Mouse (Mus musculus) embryonic facial prominence, embryonic 11.5 days (tissue): Measurements from ENCODE around the gene Ubc. TPM values are rescaled to one million over a fixed set of nuclear protein-coding genes. Genes with fewer than 3 reads are reported as not detected.

Experiments used
- ATAC-seq: fragments of 200-750 bp; cut with Nextera tagmentation; replicated peaks from 2 replicates; pipeline ENCODE4 v1.8.0; 2017; ENCODE audit warnings: low read depth; ENCODE audit not compliant: insufficient number of reproducible peaks, low FRiP score, low TSS enrichment
- DNase-seq: peaks from one replicate; pipeline ENCODE4 v3.0.0-alpha.2; 2015; ENCODE audit warnings: low spot score
- H3K27ac ChIP-seq: fragments of 300-500 bp; sonication (generic); replicated peaks from 2 replicates; pipeline ENCODE4 v1.5.1; 2014; ENCODE audit warnings: mild to moderate bottlenecking, low read depth, low read length, control low read depth
- H3K27me3 ChIP-seq: fragments of 300-500 bp; sonication (generic); 2 replicates; pipeline ENCODE4 v1.6.1; 2014; ENCODE audit warnings: mild to moderate bottlenecking, low read length, moderate library complexity, mixed read lengths; ENCODE audit not compliant: control insufficient read depth, insufficient read depth
- H3K36me3 ChIP-seq: fragments of 300-500 bp; sonication (generic); replicated peaks from 2 replicates; pipeline ENCODE4 v1.6.1; 2014; ENCODE audit warnings: low read depth, mild to moderate bottlenecking, low read length, moderate library complexity, mixed read lengths; ENCODE audit not compliant: control insufficient read depth, insufficient read depth
- H3K4me1 ChIP-seq: fragments of 300-500 bp; sonication (generic); 2 replicates; pipeline ENCODE4 v1.6.1; 2014; ENCODE audit warnings: low read length, mixed read lengths; ENCODE audit not compliant: control insufficient read depth, insufficient read depth
- H3K4me2 ChIP-seq: fragments of 300-500 bp; sonication (generic); 2 replicates; pipeline ENCODE4 v1.6.1; 2014; ENCODE audit warnings: low read depth, mild to moderate bottlenecking, control low read depth, low read length, moderate library complexity
- H3K4me3 ChIP-seq: fragments of 300-500 bp; sonication (generic); 2 replicates; pipeline ENCODE4 v1.5.1; 2014; ENCODE audit warnings: low read depth, low read length, control low read depth
- H3K9ac ChIP-seq: fragments of 300-500 bp; sonication (generic); replicated peaks from 2 replicates; pipeline ENCODE4 v1.6.1; 2014; ENCODE audit warnings: mild to moderate bottlenecking, control low read depth, low read length
- H3K9me3 ChIP-seq: fragments of 300-500 bp; sonication (generic); replicated peaks from 2 replicates; pipeline ENCODE4 v1.6.1; 2016; ENCODE audit warnings: mild to moderate bottlenecking, low read length, inconsistent platforms, mixed read lengths; ENCODE audit not compliant: control insufficient read depth
- WGBS: fragments of 180-500 bp; shearing (Covaris S2); extraction: QIAGEN DNeasy Blood & Tissue Kit; methylation state at CpG from one replicate; pipeline ENCODE4 v1.1.7; 2014; 5-methylcytosine and 5-hydroxymethylcytosine counted together
- polyA plus RNA-seq: library from polyadenylated mRNA; unstranded; fragments of >200 nt; fragmentation: Nextera tagmentation; extraction: Ambion mirVana; gene quantifications from 2 replicates; pipeline ENCODE4 v1.2.1, GENCODE M21; 2014

Ubc gene
- polyA plus RNA-seq, 1 experiment from 2014 or later: 1,016 TPM

DNA sequence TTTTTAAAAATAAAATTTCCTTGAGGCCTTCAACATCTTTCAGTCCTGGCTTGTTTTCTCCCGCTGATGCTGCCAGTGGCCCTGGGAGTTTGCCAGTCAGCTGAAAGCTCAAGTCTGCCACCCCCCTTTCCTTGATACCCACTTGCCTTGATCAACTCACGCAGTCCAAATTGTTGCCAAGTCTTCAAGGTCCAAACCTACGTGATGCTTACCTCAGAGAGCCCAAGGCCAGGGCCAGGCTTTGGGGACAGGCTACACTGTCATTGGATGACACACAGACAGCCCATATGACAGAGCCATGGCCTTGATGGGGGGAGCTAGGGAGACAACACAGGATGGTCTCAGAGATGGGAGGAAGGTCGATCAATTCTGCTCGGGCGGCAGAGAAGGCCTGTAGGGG, 45.7 kb downstream of the Ubc start:
- no peaks in the 10 kb centered on the region for H3K4me1 ChIP-seq
- no peak overlapping the region for H3K9ac ChIP-seq
- no peak overlapping the region for H3K27ac ChIP-seq
- DNase-seq (no peak), ATAC-seq (no peak)
- H3K9me3 ChIP-seq: no peaks in the 10 kb centered on the region
- H3K27me3 ChIP-seq: no peaks in the 10 kb centered on the region
- no peak overlapping the region for H3K4me3 ChIP-seq
- H3K36me3 ChIP-seq: no peaks in the 10 kb centered on the region
- 94% methylated on average over 6 of the region's 6 CpGs for WGBS
- H3K4me2 ChIP-seq: no peak overlapping the region

DNA sequence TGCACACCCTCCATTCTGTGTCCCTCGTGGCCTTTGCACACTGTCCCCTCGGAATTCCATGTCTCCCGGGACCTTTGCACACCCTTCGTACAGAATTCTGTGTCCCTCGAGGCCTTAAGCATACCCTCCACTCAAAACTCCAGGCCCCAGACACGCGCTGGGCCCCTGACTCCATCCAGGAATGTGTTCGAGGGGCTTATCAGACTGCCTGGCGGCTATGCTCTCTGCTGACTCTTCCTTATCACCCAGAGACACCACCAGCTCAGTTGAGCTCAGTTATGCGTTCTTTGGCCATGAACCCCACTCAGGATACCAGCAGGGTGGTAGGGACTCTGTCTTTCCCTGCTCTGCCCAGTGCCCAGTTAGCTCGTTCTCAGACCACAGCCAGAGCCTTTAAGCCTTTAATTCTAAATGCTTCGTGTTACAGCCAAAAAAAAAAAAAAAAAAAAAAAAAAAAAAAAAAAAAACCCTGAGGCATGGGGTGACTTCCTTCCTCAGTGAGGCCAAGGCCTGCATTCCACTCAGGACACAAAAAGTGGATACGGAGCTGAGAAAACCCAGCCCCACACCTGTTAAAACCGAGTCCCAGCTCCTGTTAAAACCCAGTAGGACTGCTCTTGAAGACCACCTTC, 48.4 kb downstream of the Ubc start:
- peak overlapping the region; percentile 69 for H3K4me3 ChIP-seq
- H3K4me2 ChIP-seq: peak overlapping the region; percentile 92
- H3K27me3 ChIP-seq: no peaks in the 10 kb centered on the region
- ATAC-seq: no peak
- no peak overlapping the region; the same call in 1 of the 2 replicates for H3K9ac ChIP-seq
- H3K36me3 ChIP-seq: no peaks in the 10 kb centered on the region
- no peak overlapping the region for H3K27ac ChIP-seq
- no peaks in the 10 kb centered on the region for H3K9me3 ChIP-seq
- WGBS: 52% methylated on average over 14 of the region's 14 CpGs
- DNase-seq: no peak
- H3K4me1 ChIP-seq: no peaks in the 10 kb centered on the region

DNA sequence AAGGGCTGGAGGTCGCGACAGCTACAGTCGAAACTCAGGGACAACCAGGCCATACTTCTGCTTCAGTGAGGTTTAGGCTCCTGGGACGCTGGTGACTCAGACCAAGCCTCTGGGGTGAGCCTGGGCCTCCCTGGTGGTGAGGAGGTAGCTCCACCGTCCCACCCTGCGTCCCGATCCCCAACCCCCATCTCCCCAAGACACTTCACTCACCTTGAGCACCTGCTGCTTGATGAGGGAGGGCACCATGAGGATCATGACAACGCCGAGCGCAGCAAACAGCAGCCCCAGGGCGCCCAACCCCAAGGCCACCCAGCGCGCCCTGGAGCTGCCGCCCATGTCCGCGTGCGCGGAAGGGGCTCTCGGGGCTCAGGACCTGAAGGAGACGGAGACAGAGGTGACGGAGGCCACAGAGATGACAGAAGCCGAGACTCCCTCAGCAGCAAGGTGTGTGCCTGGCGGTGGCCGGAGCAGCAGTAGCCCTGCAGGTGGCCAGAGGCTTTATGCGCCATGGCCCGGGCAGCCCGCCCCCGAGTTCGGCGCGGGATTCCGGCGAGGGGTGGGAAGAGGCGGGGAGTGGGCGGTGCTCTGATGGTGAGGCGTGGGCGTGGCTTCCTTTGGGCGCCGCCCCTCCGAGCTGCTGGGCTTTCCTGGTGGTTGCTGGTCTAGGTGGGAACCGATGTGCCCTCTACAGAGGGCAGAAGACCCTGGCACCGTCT, 49.3 kb downstream of the Ubc start, which contains the start of gene Scarb1:
TSS of gene Scarb1 (minus strand) at position 548 of the 716 bp plus-strand sequence.
- Histone ChIP-seq H3K36me3 (no peaks in the 10 kb centered on the region), H3K4me2 (peak within 1 kb of the TSS; percentile 92), H3K9me3 (no peaks in the 10 kb centered on the region), H3K4me3 (peak within 1 kb of the TSS; percentile 69), H3K9ac (peak within 1 kb of the TSS; percentile 66), H3K27me3 (no peaks in the 10 kb centered on the region), H3K27ac (no peak within 1 kb of the TSS), H3K4me1 (no peaks in the 10 kb centered on the region)
- DNase-seq (peak; percentile 92), ATAC-seq (peak; percentile 77)
- WGBS: under 1% methylated on average over 42 of the region's 42 CpGs

DNA sequence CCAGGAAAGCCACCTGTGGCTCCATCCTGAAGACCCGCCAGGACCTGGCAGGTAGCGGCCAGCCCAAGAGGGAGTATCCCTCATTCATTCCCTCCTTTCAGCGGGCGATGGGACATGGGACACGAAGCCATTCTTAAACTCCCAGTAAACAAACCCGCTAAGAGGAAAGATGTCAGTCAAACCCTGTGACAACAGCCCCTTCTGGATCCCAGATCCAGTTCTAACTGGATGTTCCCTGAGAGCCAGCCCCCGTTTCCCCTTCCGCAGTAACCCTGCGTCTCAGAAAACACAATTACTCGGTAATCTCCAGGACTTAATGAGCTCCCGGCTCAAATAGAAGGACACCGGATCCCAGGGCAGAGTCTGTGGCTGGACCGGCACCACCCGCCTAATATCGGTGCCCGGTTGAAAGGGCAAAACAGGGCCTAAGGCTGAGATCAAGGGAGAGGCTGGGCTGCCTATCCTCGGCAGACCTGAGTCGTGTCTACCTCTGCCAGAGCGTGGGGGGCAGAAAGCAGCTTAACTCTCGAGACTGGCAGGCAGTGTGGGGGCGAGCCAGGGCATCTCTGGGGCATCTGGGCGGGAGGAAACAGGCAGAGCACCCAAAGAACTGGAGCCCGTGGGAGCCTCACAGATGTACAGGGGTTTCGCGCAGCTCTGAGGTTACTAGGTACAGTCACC, 50.0 kb downstream of the Ubc start:
- ATAC-seq: no peak
- 2% methylated on average over 25 of the region's 25 CpGs for WGBS
- Histone ChIP-seq H3K9me3 (no peaks in the 10 kb centered on the region), H3K27ac (no peak overlapping the region), H3K36me3 (no peaks in the 10 kb centered on the region), H3K4me2 (peak overlapping the region; percentile 92), H3K4me3 (peak overlapping the region; percentile 69), H3K27me3 (no peaks in the 10 kb centered on the region), H3K4me1 (no peaks in the 10 kb centered on the region), H3K9ac (peak overlapping the region; percentile 66)
- DNase-seq: peak; percentile 56

DNA sequence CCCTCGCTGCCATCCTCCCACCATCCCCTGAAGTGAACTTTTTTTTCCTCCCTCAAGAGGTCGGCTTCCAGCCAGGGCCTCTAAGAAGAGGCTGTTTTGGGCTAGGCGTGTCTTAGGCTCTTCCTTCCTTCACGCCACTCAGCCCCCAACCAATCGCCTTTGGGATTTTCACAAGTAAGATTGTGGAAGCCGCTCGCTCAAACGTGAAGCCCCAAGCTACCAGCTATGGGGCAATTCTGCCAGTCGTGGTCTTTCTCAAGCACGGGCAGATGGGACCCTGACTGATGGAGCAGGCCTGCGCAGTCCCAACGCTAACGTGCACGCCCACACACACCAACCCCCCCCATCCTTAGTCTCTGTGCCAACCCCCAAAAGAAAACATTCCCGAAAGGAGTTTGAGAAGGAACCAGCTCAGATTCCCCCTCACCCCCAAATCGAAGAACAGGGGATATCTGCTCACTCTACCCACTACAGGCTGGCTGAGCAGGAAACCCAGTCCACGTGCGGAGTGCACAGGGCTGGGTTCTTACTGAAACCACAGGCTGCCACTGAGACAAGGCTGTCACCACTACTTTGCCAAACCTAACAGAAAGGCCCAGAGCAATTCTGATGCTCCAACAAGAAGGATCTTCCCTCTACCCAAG, 50.8 kb downstream of the Ubc start:
- H3K4me1 ChIP-seq: no peaks in the 10 kb centered on the region
- no peaks in the 10 kb centered on the region for H3K27me3 ChIP-seq
- peak overlapping the region; percentile 92 for H3K4me2 ChIP-seq
- WGBS: 4% methylated on average over 18 of the region's 18 CpGs
- H3K9ac ChIP-seq: peak overlapping the region; percentile 14; the same call in 1 of the 2 replicates
- DNase-seq (peak; percentile 61), ATAC-seq (peak; percentile 11; the same call in 1 of the 2 replicates)
- no peaks in the 10 kb centered on the region for H3K36me3 ChIP-seq
- peak overlapping the region; percentile 69 for H3K4me3 ChIP-seq
- H3K9me3 ChIP-seq: no peaks in the 10 kb centered on the region
- no peak overlapping the region for H3K27ac ChIP-seq

DNA sequence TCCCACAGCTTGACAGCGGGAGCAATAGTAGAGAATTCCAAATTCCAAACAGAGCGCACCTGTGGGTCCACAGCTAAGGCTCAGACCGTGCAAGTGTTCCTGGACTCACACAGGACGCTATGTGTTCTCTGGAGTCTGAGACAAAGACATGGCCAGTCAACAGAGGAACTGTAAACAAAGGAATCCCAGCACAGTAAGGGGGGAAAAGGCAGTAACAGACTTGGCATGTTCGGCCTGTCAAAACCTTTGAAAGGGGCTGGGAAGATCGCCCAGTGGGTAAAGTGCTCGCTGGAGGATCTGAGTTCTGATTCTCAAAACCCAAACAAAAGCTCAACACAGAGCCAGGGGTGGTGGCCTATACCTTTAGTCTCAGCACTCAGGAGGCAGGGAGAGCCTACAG, 52.5 kb downstream of the Ubc start:
- Histone ChIP-seq H3K27me3 (no peaks in the 10 kb centered on the region), H3K4me2 (no peak overlapping the region), H3K27ac (no peak overlapping the region), H3K9ac (no peak overlapping the region), H3K36me3 (no peaks in the 10 kb centered on the region), H3K9me3 (no peaks in the 10 kb centered on the region), H3K4me1 (no peaks in the 10 kb centered on the region), H3K4me3 (no peak overlapping the region)
- ATAC-seq (no peak), DNase-seq (no peak)
- WGBS: 69% methylated on average over 7 of the region's 7 CpGs

DNA sequence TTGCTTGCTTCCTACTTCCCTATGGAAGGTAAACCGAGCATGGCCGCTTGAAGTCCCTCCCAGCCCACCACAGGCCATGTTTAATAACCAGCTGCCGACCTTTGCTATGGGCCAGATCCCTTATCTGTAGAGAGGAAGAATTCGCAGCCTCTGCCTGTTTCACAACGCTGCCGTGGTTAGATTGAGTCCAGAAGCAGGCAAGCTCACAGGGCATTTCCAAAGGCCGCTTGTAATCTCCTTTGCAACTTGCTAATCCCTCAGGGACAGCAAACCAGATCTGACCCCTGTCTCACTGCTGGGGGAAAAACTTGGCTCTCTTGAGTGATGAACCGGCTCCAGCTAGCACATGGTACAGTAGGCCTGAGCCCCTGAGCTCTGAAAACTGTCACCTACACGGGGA, 53.0 kb downstream of the Ubc start:
- no peaks in the 10 kb centered on the region for H3K4me1 ChIP-seq
- no peaks in the 10 kb centered on the region for H3K9me3 ChIP-seq
- 43% methylated on average over 9 of the region's 9 CpGs for WGBS
- ATAC-seq (no peak), DNase-seq (no peak)
- no peak overlapping the region for H3K4me3 ChIP-seq
- H3K36me3 ChIP-seq: no peaks in the 10 kb centered on the region
- H3K4me2 ChIP-seq: no peak overlapping the region
- no peak overlapping the region for H3K9ac ChIP-seq
- no peaks in the 10 kb centered on the region for H3K27me3 ChIP-seq
- H3K27ac ChIP-seq: no peak overlapping the region
